Mouse (Mus musculus): ENCODE measurements around the gene Birc2. TPM values are rescaled to one million over a fixed set of nuclear protein-coding genes. Genes with fewer than 3 reads are reported as not detected.
"Not testable (repeated sequence)": the region's sequence is repeated elsewhere in the genome, so short reads cannot be mapped to it uniquely, and the experiment has no call there.

Birc2 gene
- polyA plus RNA-seq, 1 experiment from 2014 or later: 49.3 TPM

DNA sequence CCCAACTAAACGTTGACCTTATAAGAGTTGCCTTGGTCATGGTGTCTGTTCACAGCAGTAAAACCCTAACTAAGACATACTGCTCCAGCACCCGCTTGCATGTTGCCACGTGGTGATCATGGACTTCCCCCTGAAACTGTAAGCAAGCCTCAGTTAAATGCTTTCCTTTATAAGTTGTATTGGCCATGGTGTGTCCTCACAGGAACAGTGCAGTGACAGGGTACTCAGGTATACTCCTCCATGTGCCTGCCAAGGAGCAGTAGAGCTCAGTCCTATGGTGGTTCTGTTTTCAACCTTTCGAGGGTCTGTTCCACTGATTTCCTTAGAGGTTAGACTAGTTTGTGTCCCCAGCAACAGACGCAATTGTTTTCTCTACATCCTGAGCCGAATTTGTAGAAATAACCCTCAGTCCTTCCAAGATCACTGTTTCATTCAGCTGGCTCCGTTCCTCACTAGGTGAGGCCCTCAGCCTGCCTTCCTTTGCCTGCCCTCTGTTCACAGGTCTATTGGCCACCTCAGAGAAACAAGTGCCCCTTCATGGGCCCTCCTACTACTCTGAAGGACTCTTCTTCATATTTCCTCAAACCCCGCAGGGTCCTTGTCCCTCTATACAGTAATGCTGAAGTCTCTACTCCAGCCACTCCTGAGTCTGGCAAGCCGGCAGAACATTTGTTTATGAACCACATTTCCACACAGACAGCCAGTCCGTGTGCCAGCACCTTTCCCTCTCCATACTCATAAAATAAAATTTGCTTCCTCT lies 33.9 kb upstream of the Birc2 start:
- H3K4me1 ChIP-seq (ENCODE audit: control insufficient read depth, insufficient read depth, low read length): peaks cover 3% of the 10 kb centered on the region; the same call in 1 of the 2 replicates
- 95% methylated on average over 10 of the region's 10 CpGs for WGBS
- no peak overlapping the region for H3K4me2 ChIP-seq (ENCODE audit: low read depth, low read length)
- no peaks in the 10 kb centered on the region for H3K36me3 ChIP-seq (ENCODE audit: control insufficient read depth, insufficient read depth, low read length)
- H3K9ac ChIP-seq (replicated peaks; ENCODE audit: low read depth, low read length): no peak overlapping the region
- no peaks in the 10 kb centered on the region for H3K27me3 ChIP-seq (ENCODE audit: control insufficient read depth, insufficient read depth, low read length)
- no peak overlapping the region for H3K4me3 ChIP-seq (ENCODE audit: low read depth, low read length)
- no peak for ATAC-seq (ENCODE audit: low read depth)
- H3K27ac ChIP-seq (ENCODE audit: low read depth, low read length): no peak overlapping the region
- no peaks in the 10 kb centered on the region for H3K9me3 ChIP-seq (ENCODE audit: control insufficient read depth, low read length)

DNA sequence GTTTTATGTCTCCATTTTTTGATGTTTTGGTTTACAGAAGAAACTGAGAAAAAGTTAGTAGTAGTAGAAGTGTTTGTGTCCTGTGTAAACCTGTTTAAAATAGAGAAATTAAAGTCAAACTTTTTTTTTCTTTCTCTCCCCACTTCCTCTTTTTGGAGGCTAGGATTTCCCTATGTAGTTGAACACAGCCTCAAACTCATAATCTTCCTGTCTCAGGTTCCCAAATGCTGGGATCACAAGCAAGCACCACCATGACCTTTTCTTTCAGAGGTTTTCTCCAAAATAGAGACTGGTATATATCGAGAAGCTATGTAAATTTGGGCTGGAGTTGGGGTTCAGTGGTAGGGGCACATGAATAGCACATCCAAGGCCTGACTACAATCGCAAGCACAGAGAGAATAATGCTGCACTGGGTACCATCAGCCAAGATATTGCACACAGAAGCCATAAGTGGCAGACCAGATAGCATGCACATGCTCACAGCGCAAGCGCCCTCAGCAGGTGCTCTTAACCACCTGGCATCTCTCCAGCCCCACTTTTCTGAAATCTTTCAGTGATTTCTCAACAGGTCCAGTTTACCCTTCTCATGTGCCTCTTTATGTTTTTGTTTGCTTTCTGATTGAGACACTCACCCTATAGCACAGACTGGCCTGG lies 32.1 kb upstream of the Birc2 start:
- H3K4me2 ChIP-seq (ENCODE audit: low read depth, low read length): no peak overlapping the region
- no peaks in the 10 kb centered on the region for H3K36me3 ChIP-seq (ENCODE audit: control insufficient read depth, insufficient read depth, low read length)
- no peak overlapping the region for H3K4me3 ChIP-seq (ENCODE audit: low read depth, low read length)
- no peak overlapping the region for H3K9ac ChIP-seq (replicated peaks; ENCODE audit: low read depth, low read length)
- ATAC-seq (ENCODE audit: low read depth): no peak
- H3K27ac ChIP-seq (ENCODE audit: low read depth, low read length): no peak overlapping the region
- H3K4me1 ChIP-seq (ENCODE audit: control insufficient read depth, insufficient read depth, low read length): peaks cover 3% of the 10 kb centered on the region; the same call in 1 of the 2 replicates
- no peaks in the 10 kb centered on the region for H3K9me3 ChIP-seq (ENCODE audit: control insufficient read depth, low read length)
- no peaks in the 10 kb centered on the region for H3K27me3 ChIP-seq (ENCODE audit: control insufficient read depth, insufficient read depth, low read length)
- WGBS: 87% methylated on average over 4 of the region's 4 CpGs

DNA sequence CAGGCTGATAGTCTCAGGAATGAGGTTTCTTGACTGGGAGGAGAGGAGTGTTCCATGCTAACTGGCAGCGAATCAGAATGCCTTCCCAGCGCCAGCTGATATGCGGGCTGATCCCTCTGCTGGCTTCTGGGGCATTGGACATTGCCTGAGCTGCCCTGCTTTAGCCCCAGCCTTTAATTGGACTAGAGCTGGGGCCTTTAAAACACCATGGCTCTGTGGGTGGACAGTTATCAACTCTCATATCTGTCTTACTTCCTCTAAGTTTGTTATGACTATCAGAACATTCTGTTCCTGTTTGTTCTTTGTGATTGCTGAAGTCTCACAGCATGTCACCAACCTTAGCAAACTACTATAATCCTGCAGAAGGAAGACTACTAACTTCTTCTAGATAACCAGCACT lies 31.1 kb upstream of the Birc2 start:
- H3K9ac ChIP-seq (replicated peaks; ENCODE audit: low read depth, low read length): no peak overlapping the region

DNA sequence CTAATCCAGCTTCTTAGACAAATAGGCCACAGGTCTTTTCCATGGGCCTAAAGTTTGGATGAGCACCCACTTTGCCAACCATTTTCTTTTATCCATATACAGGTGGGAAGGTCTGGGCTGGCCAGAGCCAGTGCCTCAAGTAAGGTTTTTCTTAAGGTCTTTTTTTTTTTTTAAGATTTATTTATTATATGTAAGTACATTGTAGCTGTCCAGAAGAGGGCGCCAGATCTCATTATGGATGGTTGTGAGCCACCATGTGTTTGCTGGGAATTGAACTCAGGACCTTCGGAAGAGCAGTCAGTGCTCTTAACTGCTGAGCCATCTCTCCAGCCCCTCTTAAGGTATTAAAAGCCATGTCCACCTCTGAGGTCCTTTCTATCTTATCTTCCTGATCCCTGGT lies 30.1 kb upstream of the Birc2 start:
- not testable (repeated sequence) for H3K4me2 ChIP-seq (ENCODE audit: low read depth, low read length); H3K9me3 ChIP-seq (ENCODE audit: control insufficient read depth, low read length); H3K4me3 ChIP-seq (ENCODE audit: low read depth, low read length); H3K36me3 ChIP-seq (ENCODE audit: control insufficient read depth, insufficient read depth, low read length); ATAC-seq (ENCODE audit: low read depth); H3K4me1 ChIP-seq (ENCODE audit: control insufficient read depth, insufficient read depth, low read length); H3K9ac ChIP-seq (replicated peaks; ENCODE audit: low read depth, low read length); H3K27me3 ChIP-seq (ENCODE audit: control insufficient read depth, insufficient read depth, low read length); H3K27ac ChIP-seq (ENCODE audit: low read depth, low read length)
- WGBS: 89% methylated on average over 2 of the region's 2 CpGs

More for the DNA sequence above, 31.1 kb upstream of the Birc2 start:
- Histone ChIP-seq H3K9me3 (ENCODE audit: control insufficient read depth, low read length) (no peaks in the 10 kb centered on the region), H3K27me3 (ENCODE audit: control insufficient read depth, insufficient read depth, low read length) (no peaks in the 10 kb centered on the region), H3K4me3 (ENCODE audit: low read depth, low read length) (no peak overlapping the region), H3K36me3 (ENCODE audit: control insufficient read depth, insufficient read depth, low read length) (no peaks in the 10 kb centered on the region), H3K4me2 (ENCODE audit: low read depth, low read length) (no peak overlapping the region), H3K27ac (ENCODE audit: low read depth, low read length) (no peak overlapping the region), H3K4me1 (ENCODE audit: control insufficient read depth, insufficient read depth, low read length) (peaks cover 3% of the 10 kb centered on the region; the same call in 1 of the 2 replicates)
- WGBS: 100% methylated on average over 3 of the region's 3 CpGs
- ATAC-seq (ENCODE audit: low read depth): no peak

DNA sequence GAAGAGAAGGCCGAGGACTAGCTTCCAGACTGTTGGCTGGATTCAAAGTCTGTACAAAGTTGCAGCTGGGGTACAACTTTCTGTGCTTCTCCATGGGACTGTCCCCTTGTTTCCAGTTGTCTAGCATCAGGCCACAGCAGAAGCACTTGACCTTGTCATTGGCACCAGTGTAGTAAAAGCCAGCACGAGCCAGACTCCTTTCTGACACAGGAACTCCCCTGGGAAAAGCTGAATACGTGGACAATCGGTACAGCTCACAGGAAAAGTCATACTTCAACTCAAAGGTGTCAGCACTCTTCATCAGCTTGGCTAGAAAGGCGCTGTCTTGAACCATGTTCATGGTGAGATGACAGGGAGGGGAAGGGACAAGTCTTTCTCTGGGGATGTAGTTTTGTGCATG lies 24.1 kb upstream of the Birc2 start:
- Histone ChIP-seq H3K27ac (ENCODE audit: low read depth, low read length) (no peak overlapping the region), H3K9ac (replicated peaks; ENCODE audit: low read depth, low read length) (no peak overlapping the region), H3K4me2 (ENCODE audit: low read depth, low read length) (no peak overlapping the region), H3K9me3 (ENCODE audit: control insufficient read depth, low read length) (no peaks in the 10 kb centered on the region), H3K4me1 (ENCODE audit: control insufficient read depth, insufficient read depth, low read length) (no peaks in the 10 kb centered on the region), H3K4me3 (ENCODE audit: low read depth, low read length) (no peak overlapping the region), H3K36me3 (ENCODE audit: control insufficient read depth, insufficient read depth, low read length) (no peaks in the 10 kb centered on the region), H3K27me3 (ENCODE audit: control insufficient read depth, insufficient read depth, low read length) (no peaks in the 10 kb centered on the region)
- no peak for ATAC-seq (ENCODE audit: low read depth)
- WGBS: 88% methylated on average over 5 of the region's 5 CpGs

DNA sequence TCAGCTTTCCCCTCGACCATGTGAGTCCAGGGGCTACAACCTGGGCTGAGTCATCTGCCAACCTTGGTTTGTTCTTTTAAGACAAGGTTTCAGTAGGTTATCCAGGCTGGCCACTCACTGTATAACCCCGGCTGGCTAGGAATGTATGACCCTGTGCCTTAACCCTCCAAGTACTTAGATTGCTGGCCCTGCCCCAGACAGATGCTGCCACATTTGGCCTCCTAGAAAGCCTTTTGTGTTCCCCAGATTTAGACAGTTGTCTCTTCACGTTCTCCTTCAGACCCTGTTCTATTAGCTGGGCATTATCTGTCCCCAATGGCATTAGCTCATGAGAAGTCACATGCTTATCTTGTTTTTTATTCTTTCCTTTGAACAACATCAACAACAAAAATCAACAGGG lies 19.0 kb upstream of the Birc2 start:
- Histone ChIP-seq H3K27me3 (ENCODE audit: control insufficient read depth, insufficient read depth, low read length) (no peaks in the 10 kb centered on the region), H3K4me2 (ENCODE audit: low read depth, low read length) (no peak overlapping the region), H3K36me3 (ENCODE audit: control insufficient read depth, insufficient read depth, low read length) (no peaks in the 10 kb centered on the region), H3K9me3 (ENCODE audit: control insufficient read depth, low read length) (no peaks in the 10 kb centered on the region), H3K9ac (replicated peaks; ENCODE audit: low read depth, low read length) (no peak overlapping the region), H3K4me1 (ENCODE audit: control insufficient read depth, insufficient read depth, low read length) (no peaks in the 10 kb centered on the region), H3K27ac (ENCODE audit: low read depth, low read length) (no peak overlapping the region), H3K4me3 (ENCODE audit: low read depth, low read length) (no peak overlapping the region)
- no peak for ATAC-seq (ENCODE audit: low read depth)
- 70% methylated on average over 3 of the region's 3 CpGs for WGBS

DNA sequence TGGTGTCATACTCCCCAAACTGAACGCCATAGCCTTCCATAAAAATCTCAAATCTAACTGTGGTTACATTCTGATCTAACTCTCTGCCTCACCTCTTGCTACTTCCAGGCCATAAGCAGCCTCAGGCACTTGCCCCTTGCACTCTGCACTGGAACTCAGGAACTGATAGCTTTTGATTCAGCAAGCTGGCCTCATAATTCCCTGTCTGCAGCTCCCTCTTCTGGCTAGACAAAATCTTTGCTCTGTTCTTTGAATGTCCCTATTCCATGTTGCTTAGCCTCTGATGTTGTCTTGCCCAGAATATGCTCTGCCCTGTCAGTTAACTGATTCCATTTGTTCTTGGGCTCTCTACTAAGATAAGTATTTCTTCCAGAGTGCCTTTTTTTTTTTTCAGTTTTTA lies 18.5 kb upstream of the Birc2 start:
- 29% methylated on average over 1 of the region's 1 CpGs for WGBS
- Histone ChIP-seq H3K4me3 (ENCODE audit: low read depth, low read length) (no peak overlapping the region), H3K9me3 (ENCODE audit: control insufficient read depth, low read length) (no peaks in the 10 kb centered on the region), H3K36me3 (ENCODE audit: control insufficient read depth, insufficient read depth, low read length) (no peaks in the 10 kb centered on the region), H3K9ac (replicated peaks; ENCODE audit: low read depth, low read length) (no peak overlapping the region), H3K4me1 (ENCODE audit: control insufficient read depth, insufficient read depth, low read length) (no peaks in the 10 kb centered on the region), H3K4me2 (ENCODE audit: low read depth, low read length) (no peak overlapping the region), H3K27ac (ENCODE audit: low read depth, low read length) (no peak overlapping the region), H3K27me3 (ENCODE audit: control insufficient read depth, insufficient read depth, low read length) (no peaks in the 10 kb centered on the region)
- ATAC-seq (ENCODE audit: low read depth): peak; percentile 51; the same call in 1 of the 2 replicates

DNA sequence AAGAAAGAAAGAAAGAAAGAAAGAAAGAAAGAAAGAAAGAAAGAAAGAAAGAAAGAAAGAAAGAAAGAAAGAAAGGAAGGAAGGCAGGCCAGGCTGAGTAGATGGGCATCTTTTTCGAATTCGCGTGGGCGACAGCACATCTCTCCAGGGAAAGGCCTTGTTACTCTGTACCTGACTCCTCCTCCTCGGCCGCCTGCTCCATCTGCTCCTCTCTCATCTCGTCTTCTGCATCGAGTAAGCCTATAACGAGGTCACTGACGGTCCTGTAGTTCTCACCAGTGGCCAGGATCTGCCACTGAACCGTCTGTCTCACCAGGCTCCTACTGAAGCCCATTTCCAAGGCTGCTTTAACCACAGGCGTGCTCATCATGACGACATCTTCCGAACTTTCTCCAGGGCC lies 17.3 kb upstream of the Birc2 start:
- H3K9me3 ChIP-seq (ENCODE audit: control insufficient read depth, low read length); H3K27me3 ChIP-seq (ENCODE audit: control insufficient read depth, insufficient read depth, low read length); H3K36me3 ChIP-seq (ENCODE audit: control insufficient read depth, insufficient read depth, low read length); H3K27ac ChIP-seq (ENCODE audit: low read depth, low read length); H3K4me2 ChIP-seq (ENCODE audit: low read depth, low read length); ATAC-seq (ENCODE audit: low read depth); H3K4me3 ChIP-seq (ENCODE audit: low read depth, low read length); H3K9ac ChIP-seq (replicated peaks; ENCODE audit: low read depth, low read length); H3K4me1 ChIP-seq (ENCODE audit: control insufficient read depth, insufficient read depth, low read length): not testable (repeated sequence)
- WGBS: 78% methylated on average over 14 of the region's 14 CpGs

Measured in neural tube, embryonic 14.5 days (tissue).